Mouse (Mus musculus): ENCODE data around the gene Serpina3f. TPM values are rescaled to one million over a fixed set of nuclear protein-coding genes. Genes with fewer than 3 reads are reported as not detected.

Gene Serpina3f
- total and polyA plus RNA-seq, 3 experiments: not detected

DNA sequence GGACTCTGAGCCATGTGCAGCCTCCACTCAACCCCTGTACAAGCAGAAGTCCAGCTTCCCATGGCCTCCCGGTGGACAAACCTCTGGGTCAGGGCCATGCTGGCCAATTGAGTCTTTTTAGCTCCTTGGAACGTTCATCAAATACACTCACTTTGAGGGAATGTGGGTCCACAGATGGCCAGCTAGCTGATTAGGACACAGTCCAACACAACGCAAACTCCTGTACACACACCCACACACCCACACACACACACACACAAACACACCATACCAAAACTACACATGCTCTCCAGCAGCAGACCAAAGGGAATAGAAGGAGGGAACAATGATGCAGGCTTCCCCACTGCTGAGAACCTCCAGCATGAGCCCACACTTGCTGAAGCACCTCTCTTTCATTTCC, 31.3 kb downstream of the Serpina3f start:
- no peak for TF ChIP-seq NELFE (IDR thresholded peaks at IDR 0.05; ENCODE audit: low read depth, low read length)
- TF ChIP-seq TCF12 (IDR thresholded peaks at IDR 0.05; ENCODE audit: low read depth, low read length): no peak
- TF ChIP-seq MXI1 (IDR thresholded peaks at IDR 0.05; ENCODE audit: low read depth, low read length): no peak
- TF ChIP-seq POLR2AphosphoS2 (IDR thresholded peaks at IDR 0.05; ENCODE audit: low read length): no peak
- no peak for TF ChIP-seq MYB (IDR thresholded peaks at IDR 0.05; ENCODE audit: low read depth, low read length)
- TF ChIP-seq CHD2 (IDR thresholded peaks at IDR 0.05; ENCODE audit: low read length): no peak
- TF ChIP-seq ELF1 (IDR thresholded peaks at IDR 0.05; ENCODE audit: low read depth, low read length): no peak
- no peak for TF ChIP-seq GABPA (IDR thresholded peaks at IDR 0.05; ENCODE audit: low read depth, low read length)
- TF ChIP-seq CHD1 (IDR thresholded peaks at IDR 0.05; ENCODE audit: low read depth, low read length): no peak
- TF ChIP-seq ZNF384 (IDR thresholded peaks at IDR 0.05; ENCODE audit: low read depth, low read length): no peak
- no peaks in the 10 kb centered on the region for H3K79me2 ChIP-seq (ENCODE audit: control insufficient read depth, insufficient read depth, low read length, poor library complexity)
- H3K9me3 ChIP-seq (replicated peaks; ENCODE audit: insufficient read depth, low read length): no peaks in the 10 kb centered on the region

DNA sequence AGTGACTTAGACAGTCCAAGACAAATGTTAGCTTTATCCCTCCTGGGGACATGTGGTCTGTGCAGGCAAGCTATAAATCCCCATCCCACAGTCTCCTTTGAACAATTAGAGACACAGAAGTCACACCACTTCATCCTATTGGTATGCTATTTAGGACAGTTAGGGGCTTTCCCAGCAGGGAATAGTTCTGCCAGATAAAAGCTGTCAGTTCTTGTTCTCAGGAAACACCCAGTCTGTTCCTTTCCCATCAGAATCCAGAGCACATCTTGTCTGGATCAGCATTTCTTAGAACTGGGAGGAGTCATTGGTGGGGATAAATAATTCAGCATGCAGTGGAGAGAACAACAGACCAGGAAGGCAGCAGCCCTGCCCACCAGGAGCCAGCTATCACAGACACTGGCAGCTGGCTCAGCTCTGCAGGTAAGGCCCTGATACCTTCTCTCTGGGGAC, 33.2 kb downstream of the Serpina3f start:
- no peaks in the 10 kb centered on the region for H3K9me3 ChIP-seq (replicated peaks; ENCODE audit: insufficient read depth, low read length)
- H3K4me1 ChIP-seq (ENCODE audit: control insufficient read depth in 1 of 2, insufficient read depth in 2 of 2, low read length in 2 of 2): no peaks in the 10 kb centered on the region
- H3K9ac ChIP-seq (ENCODE audit: control insufficient read depth, low read depth, low read length, poor library complexity, severe bottlenecking): no peak overlapping the region
- no peaks in the 10 kb centered on the region for H3K36me3 ChIP-seq (ENCODE audit: control insufficient read depth in 1 of 2, insufficient read depth in 2 of 2, low read length in 2 of 2)
- no peaks in the 10 kb centered on the region for H3K79me2 ChIP-seq (ENCODE audit: control insufficient read depth, insufficient read depth, low read length, poor library complexity)
- TF ChIP-seq MXI1 (IDR thresholded peaks at IDR 0.05; ENCODE audit: low read depth, low read length) (no peak), CHD1 (IDR thresholded peaks at IDR 0.05; ENCODE audit: low read depth, low read length) (no peak), BHLHE40 (IDR thresholded peaks at IDR 0.05; ENCODE audit: borderline replicate concordance, low read depth, low read length) (no peak), NRF1 (IDR thresholded peaks at IDR 0.05; ENCODE audit: insufficient read depth, low read depth, low read length, poor library complexity, severe bottlenecking) (no peak), POLR2A (IDR thresholded peaks at IDR 0.05; ENCODE audit: control insufficient read depth in 1 of 2, insufficient read depth in 1 of 2, low read depth in 1 of 2, low read length in 2 of 2, poor library complexity in 1 of 2) (no peak), TAL1 (IDR thresholded peaks at IDR 0.05; ENCODE audit: low read length) (no peak), ZMIZ1 (IDR thresholded peaks at IDR 0.05; ENCODE audit: low read depth, low read length) (no peak), MAFK (IDR thresholded peaks at IDR 0.05; ENCODE audit: borderline replicate concordance, low read depth, low read length) (no peak), RAD21 (IDR thresholded peaks at IDR 0.05; ENCODE audit: low read depth, low read length) (no peak), POLR2AphosphoS5 (IDR thresholded peaks at IDR 0.05; ENCODE audit: borderline replicate concordance, low read depth, low read length) (no peak), ZC3H11A (IDR thresholded peaks at IDR 0.05; ENCODE audit: low read depth, low read length) (no peak), SMC3 (IDR thresholded peaks at IDR 0.05; ENCODE audit: low read depth, low read length) (no peak), KAT2A (conservative IDR thresholded peaks at IDR 0.05; ENCODE audit: low read depth, low read length) (no peak)
- DNase-seq (ENCODE audit: low read depth, low spot score): no peak
- no peak overlapping the region for H3K27ac ChIP-seq (ENCODE audit: control insufficient read depth, low read depth, low read length)
- no peaks in the 10 kb centered on the region for H3K27me3 ChIP-seq (ENCODE audit: control insufficient read depth in 1 of 2, insufficient read depth in 2 of 2, low read length in 2 of 2)
- H3K4me3 ChIP-seq (ENCODE audit: control insufficient read depth in 1 of 2, insufficient read depth in 1 of 2, low read depth in 2 of 2, low read length in 2 of 2): no peak overlapping the region

More for the DNA sequence above, 31.3 kb downstream of the Serpina3f start:
- Histone ChIP-seq H3K27ac (ENCODE audit: control insufficient read depth, low read depth, low read length) (no peak overlapping the region), H3K9ac (ENCODE audit: control insufficient read depth, low read depth, low read length, poor library complexity, severe bottlenecking) (no peak overlapping the region), H3K4me1 (ENCODE audit: control insufficient read depth in 1 of 2, insufficient read depth in 2 of 2, low read length in 2 of 2) (no peaks in the 10 kb centered on the region), H3K4me3 (ENCODE audit: control insufficient read depth in 1 of 2, insufficient read depth in 1 of 2, low read depth in 2 of 2, low read length in 2 of 2) (no peak overlapping the region), H3K36me3 (ENCODE audit: control insufficient read depth in 1 of 2, insufficient read depth in 2 of 2, low read length in 2 of 2) (no peaks in the 10 kb centered on the region), H3K27me3 (ENCODE audit: control insufficient read depth in 1 of 2, insufficient read depth in 2 of 2, low read length in 2 of 2) (no peaks in the 10 kb centered on the region)
- no peak for DNase-seq (ENCODE audit: low read depth, low spot score)

All from MEL (cell line).